Mouse (Mus musculus): ENCODE measurements at regions not wholly inside any gene's neighbourhood (a gene's known extent, or its start where the extent isn't known, plus 50 kb on each side); places are given as distances from the start of the nearest gene placed in this dataset.
A peak's percentile ranks its signal among the peaks of the same experiment; 100 is the strongest.

- Histone ChIP-seq H3K27me3 (no peaks in the 10 kb centered on the region), H3K9ac (no peak overlapping the region), H3K9me3 (no peaks in the 10 kb centered on the region), H3K27ac (no peak overlapping the region), H3K4me1 (no peaks in the 10 kb centered on the region), H3K4me3 (no peak overlapping the region), H3K36me3 (no peaks in the 10 kb centered on the region), H3K4me2 (no peak overlapping the region)
- 78% methylated on average over 18 of the region's 18 CpGs for WGBS
- ATAC-seq (ENCODE audit: borderline replicate concordance, extremely low read depth, low FRiP score, low TSS enrichment) = peak; percentile 57; the same call in 1 of the 2 replicates
Observed at GRCm38 (mm10) chr16:76687735-76688447, 314.3 kb upstream of the Nrip1 start.

DNA sequence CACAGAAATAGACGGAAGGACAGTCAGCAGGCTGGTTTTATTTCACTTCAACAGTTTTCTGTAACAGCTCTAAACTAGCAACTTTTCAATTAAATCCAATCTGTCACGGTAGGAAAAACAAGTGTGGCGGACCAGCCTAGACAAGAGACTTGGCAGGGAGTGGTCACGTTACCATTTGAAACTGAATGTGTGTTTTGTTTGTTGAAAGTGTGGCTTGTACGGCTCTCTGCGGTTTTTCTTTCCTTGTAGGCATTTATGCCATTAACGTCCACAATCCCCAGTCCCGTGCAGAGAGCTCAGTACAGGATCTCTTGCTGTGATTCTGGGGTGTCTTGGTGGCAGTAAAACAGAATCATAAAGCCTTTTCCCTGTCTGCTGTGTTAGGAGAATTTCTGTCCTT lies 311.9 kb upstream of the Nrip1 start:
- H3K36me3 ChIP-seq = no peaks in the 10 kb centered on the region
- H3K4me2 ChIP-seq = no peak overlapping the region
- no peak overlapping the region for H3K4me3 ChIP-seq
- 0 out of 2 replicates have a peak, but pooled peaks cover 4% of the 10 kb centered on the region for H3K4me1 ChIP-seq
- 60% methylated on average over 8 of the region's 8 CpGs for WGBS
- no peaks in the 10 kb centered on the region for H3K27me3 ChIP-seq
- no peak for ATAC-seq (ENCODE audit: borderline replicate concordance, extremely low read depth, low FRiP score, low TSS enrichment)
- H3K27ac ChIP-seq = no peak overlapping the region
- H3K9me3 ChIP-seq = no peaks in the 10 kb centered on the region
- H3K9ac ChIP-seq = no peak overlapping the region

GRCm38 (mm10) chr16:76680061-76680911 lies 306.7 kb upstream of the Nrip1 start:
- H3K9me3 ChIP-seq = no peaks in the 10 kb centered on the region
- WGBS = 10% methylated on average over 19 of the region's 19 CpGs
- H3K36me3 ChIP-seq = no peaks in the 10 kb centered on the region
- H3K9ac ChIP-seq = no peak overlapping the region
- peak overlapping the region; percentile 70 for H3K27ac ChIP-seq
- H3K4me1 ChIP-seq = peaks cover 14% of the 10 kb centered on the region
- H3K4me2 ChIP-seq = peak overlapping the region; percentile 60
- H3K4me3 ChIP-seq = peak overlapping the region; percentile 35
- peak; percentile 85; the same call in 1 of the 2 replicates for ATAC-seq (ENCODE audit: borderline replicate concordance, extremely low read depth, low FRiP score, low TSS enrichment)
- H3K27me3 ChIP-seq = no peaks in the 10 kb centered on the region

- Histone ChIP-seq H3K36me3 (no peaks in the 10 kb centered on the region), H3K9ac (no peak overlapping the region), H3K27me3 (no peaks in the 10 kb centered on the region), H3K4me2 (no peak overlapping the region), H3K4me1 (peaks cover 14% of the 10 kb centered on the region), H3K4me3 (no peak overlapping the region), H3K9me3 (no peaks in the 10 kb centered on the region), H3K27ac (no peak overlapping the region)
- no peak for ATAC-seq (ENCODE audit: borderline replicate concordance, extremely low read depth, low FRiP score, low TSS enrichment)
- WGBS = 80% methylated on average over 3 of the region's 3 CpGs
Observed at GRCm38 (mm10) chr16:76678885-76679284, 305.3 kb upstream of the Nrip1 start.

GRCm38 (mm10) chr16:76669795-76670194 lies 296.2 kb upstream of the Nrip1 start:
- no peak for ATAC-seq (ENCODE audit: borderline replicate concordance, extremely low read depth, low FRiP score, low TSS enrichment)
- no peaks in the 10 kb centered on the region for H3K9me3 ChIP-seq
- 82% methylated on average over 4 of the region's 4 CpGs for WGBS
- no peaks in the 10 kb centered on the region for H3K4me1 ChIP-seq
- no peaks in the 10 kb centered on the region for H3K27me3 ChIP-seq
- H3K4me3 ChIP-seq = no peak overlapping the region
- no peaks in the 10 kb centered on the region for H3K36me3 ChIP-seq
- no peak overlapping the region for H3K4me2 ChIP-seq
- no peak overlapping the region for H3K9ac ChIP-seq
- H3K27ac ChIP-seq = no peak overlapping the region

- Histone ChIP-seq H3K27me3 (no peaks in the 10 kb centered on the region), H3K4me2 (no peak overlapping the region), H3K27ac (no peak overlapping the region), H3K9ac (no peak overlapping the region), H3K36me3 (no peaks in the 10 kb centered on the region), H3K9me3 (no peaks in the 10 kb centered on the region), H3K4me1 (no peaks in the 10 kb centered on the region), H3K4me3 (no peak overlapping the region)
- WGBS = 60% methylated on average over 3 of the region's 3 CpGs
- no peak for ATAC-seq (ENCODE audit: borderline replicate concordance, extremely low read depth, low FRiP score, low TSS enrichment)
Observed at GRCm38 (mm10) chr16:76667046-76667445, 293.4 kb upstream of the Nrip1 start.

DNA sequence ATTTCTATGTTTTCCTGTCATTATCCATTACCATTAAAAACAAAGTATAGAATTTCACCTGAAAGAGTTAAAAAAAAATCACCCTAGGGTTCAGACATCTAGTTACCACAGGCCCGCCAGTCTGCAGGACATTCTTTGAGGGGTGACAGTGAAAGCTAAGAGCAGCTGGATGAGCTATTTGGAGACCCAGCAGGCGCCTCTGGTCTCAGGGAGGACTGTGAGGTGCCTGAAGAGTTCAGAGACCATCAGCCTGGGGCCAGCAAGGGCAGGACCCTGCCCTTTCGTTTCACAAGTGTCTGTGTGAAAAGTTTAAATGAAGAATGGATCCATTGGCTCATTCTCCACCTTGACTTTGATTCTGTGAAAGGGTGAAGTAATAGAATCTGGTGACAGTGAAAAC lies 281.5 kb upstream of the Nrip1 start:
- no peak for ATAC-seq (ENCODE audit: borderline replicate concordance, extremely low read depth, low FRiP score, low TSS enrichment)

DNA sequence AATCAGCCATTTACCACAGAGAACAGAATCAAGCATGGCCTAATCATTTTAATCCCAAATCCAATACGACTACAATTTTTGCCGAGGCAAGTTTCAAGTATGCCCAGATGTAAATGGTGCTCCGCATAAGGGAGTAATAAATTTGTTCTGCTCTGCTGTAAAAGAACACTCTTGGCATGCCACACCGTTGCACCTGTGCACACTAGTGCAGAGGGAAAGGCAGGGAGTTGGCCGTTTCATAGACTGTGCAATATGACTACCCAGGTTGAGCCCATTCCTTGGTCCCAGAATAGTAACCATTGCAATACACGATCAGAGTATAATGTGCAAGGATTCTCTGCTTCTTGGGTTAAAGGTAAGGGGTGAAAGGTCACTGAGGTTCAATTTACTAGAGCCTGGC lies 270.7 kb upstream of the Nrip1 start:
- ATAC-seq (ENCODE audit: borderline replicate concordance, extremely low read depth, low FRiP score, low TSS enrichment) = no peak
- Histone ChIP-seq H3K4me1 (no peaks in the 10 kb centered on the region), H3K36me3 (no peaks in the 10 kb centered on the region), H3K27me3 (no peaks in the 10 kb centered on the region), H3K9me3 (no peaks in the 10 kb centered on the region), H3K27ac (no peak overlapping the region), H3K4me3 (no peak overlapping the region), H3K4me2 (no peak overlapping the region), H3K9ac (no peak overlapping the region)
- 87% methylated on average over 6 of the region's 6 CpGs for WGBS

More for the DNA sequence above, 281.5 kb upstream of the Nrip1 start:
- 37% methylated on average over 3 of the region's 3 CpGs for WGBS
- no peaks in the 10 kb centered on the region for H3K27me3 ChIP-seq
- H3K4me3 ChIP-seq = no peak overlapping the region
- H3K36me3 ChIP-seq = no peaks in the 10 kb centered on the region
- no peaks in the 10 kb centered on the region for H3K9me3 ChIP-seq
- H3K4me2 ChIP-seq = no peak overlapping the region
- H3K27ac ChIP-seq = no peak overlapping the region
- no peak overlapping the region for H3K9ac ChIP-seq
- no peaks in the 10 kb centered on the region for H3K4me1 ChIP-seq

DNA sequence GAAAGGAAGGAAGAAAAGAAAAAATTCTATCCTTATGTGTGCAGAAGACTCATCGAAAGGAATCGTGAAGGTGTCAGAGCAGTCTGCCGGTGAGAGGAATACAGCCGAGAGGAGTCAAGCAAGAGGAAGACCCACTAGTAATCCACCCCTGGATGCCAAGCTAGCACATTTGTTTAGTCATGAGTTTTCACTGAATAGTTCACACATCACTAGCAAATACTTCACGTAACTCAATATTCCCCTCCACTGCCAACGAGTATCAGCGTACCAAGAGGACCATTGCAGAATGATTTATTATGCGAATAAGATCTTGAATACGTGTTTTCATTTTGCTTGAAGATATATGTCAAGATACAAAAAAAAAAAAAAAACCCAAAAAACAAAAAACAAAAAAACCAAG lies 270.2 kb upstream of the Nrip1 start:
- Histone ChIP-seq H3K27ac (no peak overlapping the region), H3K4me2 (no peak overlapping the region), H3K27me3 (no peaks in the 10 kb centered on the region), H3K9ac (no peak overlapping the region), H3K36me3 (no peaks in the 10 kb centered on the region), H3K4me1 (no peaks in the 10 kb centered on the region), H3K4me3 (no peak overlapping the region), H3K9me3 (no peaks in the 10 kb centered on the region)
- 91% methylated on average over 9 of the region's 9 CpGs for WGBS
- no peak for ATAC-seq (ENCODE audit: borderline replicate concordance, extremely low read depth, low FRiP score, low TSS enrichment)

DNA sequence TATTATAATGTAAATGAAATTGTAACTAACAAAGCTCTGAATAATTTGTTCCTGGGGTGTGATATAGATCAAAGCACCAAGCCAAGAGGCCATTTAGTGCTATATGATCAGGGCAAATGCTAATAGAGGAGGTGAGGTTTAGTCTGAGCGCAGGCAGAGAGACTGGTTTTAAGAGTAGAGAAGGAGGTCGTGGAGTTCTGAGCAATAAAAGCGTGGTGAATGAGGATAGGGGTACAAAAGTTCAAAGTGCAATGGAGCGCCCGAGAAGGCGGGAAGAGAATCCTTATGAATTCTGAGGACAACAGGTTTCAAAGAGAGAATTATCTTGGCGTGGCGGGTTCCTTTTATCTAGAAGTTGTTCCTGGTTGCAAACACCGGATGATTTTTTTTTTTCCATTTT lies 261.5 kb upstream of the Nrip1 start:
- 89% methylated on average over 9 of the region's 9 CpGs for WGBS
- H3K27me3 ChIP-seq = no peaks in the 10 kb centered on the region
- no peaks in the 10 kb centered on the region for H3K4me1 ChIP-seq
- ATAC-seq (ENCODE audit: borderline replicate concordance, extremely low read depth, low FRiP score, low TSS enrichment) = no peak
- no peak overlapping the region for H3K9ac ChIP-seq
- no peak overlapping the region for H3K4me3 ChIP-seq
- H3K36me3 ChIP-seq = no peaks in the 10 kb centered on the region
- no peaks in the 10 kb centered on the region for H3K9me3 ChIP-seq
- no peak overlapping the region for H3K27ac ChIP-seq
- no peak overlapping the region for H3K4me2 ChIP-seq

- ATAC-seq (ENCODE audit: borderline replicate concordance, extremely low read depth, low FRiP score, low TSS enrichment) = no peak
- WGBS = 67% methylated on average over 4 of the region's 4 CpGs
- Histone ChIP-seq H3K27me3 (no peaks in the 10 kb centered on the region), H3K9ac (no peak overlapping the region), H3K4me1 (no peaks in the 10 kb centered on the region), H3K27ac (no peak overlapping the region), H3K9me3 (no peaks in the 10 kb centered on the region), H3K4me2 (no peak overlapping the region), H3K4me3 (no peak overlapping the region), H3K36me3 (no peaks in the 10 kb centered on the region)
Observed at GRCm38 (mm10) chr16:76634196-76634698, 260.6 kb upstream of the Nrip1 start.

- Histone ChIP-seq H3K4me1 (no peaks in the 10 kb centered on the region), H3K27me3 (no peaks in the 10 kb centered on the region), H3K9ac (no peak overlapping the region), H3K27ac (no peak overlapping the region), H3K4me3 (no peak overlapping the region), H3K4me2 (no peak overlapping the region), H3K36me3 (no peaks in the 10 kb centered on the region), H3K9me3 (no peaks in the 10 kb centered on the region)
- 28% methylated on average over 4 of the region's 4 CpGs for WGBS
- no peak for ATAC-seq (ENCODE audit: borderline replicate concordance, extremely low read depth, low FRiP score, low TSS enrichment)
Observed at GRCm38 (mm10) chr16:76626142-76626541, 252.5 kb upstream of the Nrip1 start.

Data from lung, embryonic 15.5 days (tissue).